Mouse (Mus musculus) liver, adult 2 months (tissue): ENCODE results near the gene Spata25.

Experiments
- CTCF ChIP-seq: fragments of 200-500 bp; IDR thresholded peaks from 2 replicates; pipeline ENCODE4 v1.5.1; 2011; ENCODE audit warnings: low read depth, low read length, control low read depth
- POLR2A ChIP-seq: fragments of 200-500 bp; IDR thresholded peaks from 2 replicates; pipeline ENCODE4 v1.6.1; 2011; ENCODE audit warnings: low read length, control low read depth; ENCODE audit not compliant: insufficient read depth; ENCODE audit errors: extremely low read depth

DNA sequence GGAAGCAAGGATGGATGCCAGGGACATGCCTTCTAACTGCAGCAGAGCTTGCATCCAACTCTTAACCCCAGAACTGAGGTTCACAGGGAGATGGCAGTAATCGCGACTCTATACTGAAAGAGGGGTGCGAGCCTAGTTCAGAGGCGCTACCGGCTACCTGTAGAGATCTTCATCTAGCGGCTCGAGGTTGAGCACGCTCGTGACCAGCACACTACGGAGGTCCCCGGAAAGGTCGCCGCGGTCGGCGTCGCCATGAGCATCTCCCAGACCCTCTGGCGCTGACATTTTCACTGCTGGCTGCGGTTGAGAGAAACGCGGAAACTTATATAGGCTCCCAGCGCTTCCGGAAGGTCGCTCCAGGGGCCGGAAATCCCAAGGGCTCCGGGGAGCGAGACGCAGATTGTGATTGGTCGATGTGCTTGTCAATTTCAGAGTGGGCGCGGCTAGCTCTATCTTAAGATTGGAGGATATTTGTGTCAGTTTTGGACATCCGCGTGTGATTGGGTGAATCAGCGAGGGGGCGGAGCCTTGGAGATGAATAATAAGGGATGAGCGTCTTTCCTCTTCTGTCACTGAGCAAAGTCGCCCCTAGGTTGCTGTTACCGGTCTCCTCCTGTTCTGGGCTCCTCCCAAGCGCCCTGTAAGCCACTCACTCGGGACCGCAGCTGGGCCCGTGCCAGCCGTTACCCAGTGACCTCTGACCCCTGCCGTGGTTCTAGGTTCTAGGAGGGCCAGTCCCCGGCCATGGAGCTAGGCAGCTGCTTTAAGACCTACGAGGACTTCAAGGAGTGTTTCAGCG lies 23.6 kb downstream of the Spata25 start, which contains the start of the genes Acot8 and Zswim3:
- peak; percentile 85 for TF ChIP-seq POLR2A
- TF ChIP-seq CTCF: no peak
